Mouse (Mus musculus) layer of hippocampus, postnatal 25 days (tissue): ENCODE data around the gene Itpr1. TPM values are rescaled to one million over a fixed set of nuclear protein-coding genes. Genes with fewer than 3 reads are reported as not detected.
"Not testable (repeated sequence)": the region's sequence is repeated elsewhere in the genome, so short reads cannot be mapped to it uniquely, and the experiment has no call there.

ENCODE experiments used
- DNase-seq, 2 experiments: peaks; one replicate each; pipeline ENCODE4 v3.0.0; 2022; ENCODE audit warnings: mixed read lengths in 2 of 2, low spot score in 1 of 2; ENCODE audit errors: extremely low spot score in 1 of 2
- microRNA-seq, 2 experiments: library from miRNA; unstranded; fragments of <30 nt; microRNA quantifications; one replicate each; pipeline ENCODE4 v1.2.0; 2021
- total RNA-seq, 2 experiments: library from RNA; stranded (reverse); gene quantifications; 2 replicates each; pipeline ENCODE4 v1.2.3; 2021

Itpr1 gene
- total RNA-seq, 2 experiments from 2014 or later = 258 to 259 TPM

DNA sequence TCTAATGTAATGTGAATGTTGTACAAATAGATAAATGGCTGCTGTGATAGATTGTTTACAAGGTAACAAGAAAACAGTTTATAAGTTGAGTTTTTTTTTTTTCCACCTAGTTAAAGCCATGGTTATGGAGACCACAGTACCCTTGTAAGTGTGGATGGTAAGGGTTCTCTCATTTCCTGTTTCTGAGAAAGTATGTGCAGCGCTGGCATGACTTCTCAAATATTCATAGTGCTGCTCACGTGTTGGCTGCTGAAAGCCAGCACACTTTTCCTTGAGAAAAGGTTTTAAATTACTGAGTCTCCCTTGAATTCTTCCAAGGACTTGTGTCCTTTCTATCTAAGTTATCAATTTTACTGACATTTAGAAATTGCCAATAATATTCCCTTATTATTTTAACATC is 350.1 kb downstream of the Itpr1 start:
- DNase-seq = no peak

DNA sequence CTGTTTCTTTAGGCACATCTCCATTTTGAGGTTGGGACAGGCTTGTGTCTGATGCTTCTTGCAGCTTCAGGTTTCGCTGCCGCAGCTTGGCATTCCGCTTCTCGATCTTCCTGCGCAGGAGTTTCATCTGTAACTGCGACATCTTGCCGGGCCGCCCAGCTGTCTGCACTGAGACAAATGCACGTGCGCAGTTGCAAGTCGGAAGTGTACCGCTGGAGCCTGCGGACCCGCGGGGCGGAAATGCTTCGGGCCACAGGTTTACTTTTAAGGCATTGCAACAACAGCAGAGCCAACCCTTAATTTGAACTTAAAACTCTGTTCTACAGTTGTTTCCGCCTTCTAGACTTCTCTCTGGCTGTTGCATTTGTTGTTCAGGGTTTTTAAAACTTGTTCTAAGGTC is 352.6 kb downstream of the Itpr1 start:
- DNase-seq = not testable (repeated sequence)

- no peak for DNase-seq
These were observed 353.7 kb downstream of the Itpr1 start for GRCm38 (mm10) chr6:108566549-108566948.

DNA sequence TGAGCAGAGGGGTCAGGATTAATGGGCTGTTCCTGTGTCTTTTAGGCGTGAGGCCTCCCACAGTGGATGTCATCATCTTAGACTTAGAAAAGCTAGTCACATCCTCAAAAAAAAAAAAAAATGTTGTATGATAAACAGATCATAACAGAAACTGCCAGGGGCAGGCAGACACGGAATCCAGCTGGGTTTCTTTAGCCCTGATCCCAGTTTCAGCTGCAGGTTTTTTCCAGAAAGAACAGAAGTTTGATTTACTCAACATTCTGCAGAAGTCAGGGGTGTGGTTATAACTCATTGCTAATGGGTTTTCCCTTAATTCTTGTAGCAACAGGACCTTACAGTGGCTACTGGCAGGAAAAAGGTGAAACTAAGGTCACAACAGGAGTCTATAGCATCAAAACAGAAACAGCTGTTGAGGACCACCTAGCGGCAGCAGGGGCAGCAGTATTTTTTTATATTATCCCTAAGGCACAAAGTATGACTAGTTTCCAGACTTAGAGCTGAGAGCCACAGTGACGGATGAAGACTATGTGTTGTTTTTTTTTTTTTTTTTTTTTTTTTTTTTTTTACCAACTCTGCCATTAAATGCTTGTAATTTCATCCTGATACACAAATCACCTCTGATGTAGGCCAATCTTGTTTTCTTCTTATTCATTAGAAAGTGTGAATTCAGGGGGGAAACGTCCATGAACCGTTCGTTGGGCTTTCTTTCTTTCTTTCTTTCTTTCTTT is 356.7 kb downstream of the Itpr1 start:
- DNase-seq = no peak

GRCm38 (mm10) chr6:108570351-108571041 is 357.6 kb downstream of the Itpr1 start:
- DNase-seq = no peak

GRCm38 (mm10) chr6:108571042-108571590 is 358.2 kb downstream of the Itpr1 start:
- DNase-seq = peak; percentile 47 to 54

DNA sequence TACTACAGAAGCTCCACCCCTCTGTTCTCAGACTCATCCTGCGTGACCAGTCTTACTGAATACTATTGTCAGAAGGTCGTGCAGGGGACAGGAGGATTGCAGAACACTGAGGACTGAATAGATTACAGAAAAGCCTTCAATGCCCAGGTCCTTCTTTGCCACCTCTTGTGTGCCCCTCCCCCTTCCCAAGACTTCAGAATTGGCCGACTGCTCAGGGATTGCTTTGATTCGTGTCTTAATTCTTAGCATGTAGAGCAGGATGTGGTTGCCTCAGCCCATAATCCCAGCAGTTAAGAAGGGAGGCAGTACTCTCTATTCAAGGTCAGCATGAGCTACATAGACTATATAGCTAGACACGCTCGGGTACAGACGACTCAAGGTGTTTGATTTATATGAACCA is 359.8 kb downstream of the Itpr1 start:
- DNase-seq = no peak

GRCm38 (mm10) chr6:108577056-108577455 is 364.2 kb downstream of the Itpr1 start:
- peak in 1 of 2 experiments; percentile 21 for DNase-seq

GRCm38 (mm10) chr6:108588426-108588825 is 375.5 kb downstream of the Itpr1 start:
- no peak for DNase-seq

DNA sequence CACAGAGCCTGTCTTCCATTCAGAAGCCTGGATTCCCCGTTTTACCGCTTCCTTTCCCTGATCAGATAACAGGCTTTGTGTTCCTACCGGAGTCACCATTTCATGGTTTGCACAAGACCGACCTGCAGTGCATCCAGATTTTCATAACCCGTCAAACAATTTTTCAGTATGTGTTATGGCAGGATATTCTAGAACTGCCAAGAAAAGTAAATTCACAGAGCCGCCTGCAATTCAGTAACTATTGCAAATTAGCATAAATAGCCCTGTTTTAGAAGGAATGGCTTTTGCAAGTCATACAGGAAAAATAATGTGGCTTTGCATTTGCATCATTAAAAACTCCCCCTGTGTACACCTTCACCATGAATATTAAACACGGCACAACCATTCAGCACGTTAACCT is 379.3 kb downstream of the Itpr1 start:
- DNase-seq = no peak

GRCm38 (mm10) chr6:108592636-108593035 is 379.7 kb downstream of the Itpr1 start:
- no peak for DNase-seq

- DNase-seq = no peak
These were observed 381.4 kb downstream of the Itpr1 start for GRCm38 (mm10) chr6:108594171-108594841.

DNA sequence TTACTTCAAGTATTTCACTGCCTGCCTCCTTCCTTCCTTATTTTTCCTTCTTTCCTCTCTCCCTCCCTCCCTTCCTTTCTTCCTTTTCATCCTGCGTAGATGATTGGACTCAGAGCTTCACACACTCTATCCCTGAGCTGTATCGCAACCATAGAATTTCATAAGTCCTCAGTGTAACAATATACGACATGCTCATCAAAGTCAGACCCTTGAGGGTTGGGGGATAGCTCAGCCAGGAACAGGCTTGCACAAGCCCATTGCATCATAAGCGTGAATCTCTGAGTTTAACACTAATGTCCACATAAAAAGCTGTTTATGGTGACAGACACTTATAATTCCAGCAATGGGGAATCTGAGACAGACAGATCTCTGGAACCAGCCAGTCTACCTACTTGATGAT is 385.8 kb downstream of the Itpr1 start:
- DNase-seq = no peak

- DNase-seq = no peak
These were observed 386.4 kb downstream of the Itpr1 start for GRCm38 (mm10) chr6:108599317-108599716.

Small RNA genes within 50 kb of the gene (microRNA-seq; reads per million reads assigned to microRNA genes)
- 0 reads per million in 2 experiments for gene Mir7661

Other genes with a start within 250 kb of the Itpr1 start
- 1 to 10 TPM; 7.7 to 8.2 TPM for gene Setmar, start 148.1 kb upstream of the Itpr1 start, total RNA-seq
- gene Sumf1, start 27.5 kb upstream of the Itpr1 start, total RNA-seq = 10 to 100 TPM; 18.0 to 19.1 TPM